Mouse (Mus musculus) midbrain, embryonic 10.5 days (tissue): ENCODE results near the gene Zbtb7a. TPM values are rescaled to one million over a fixed set of nuclear protein-coding genes. Genes with fewer than 3 reads are reported as not detected.
A peak's percentile ranks its signal among the peaks of the same experiment; 100 is the strongest.
"Not testable (repeated sequence)": the region's sequence is repeated elsewhere in the genome, so short reads cannot be mapped to it uniquely, and the experiment has no call there.

Source experiments
- DNase-seq: peaks from one replicate; pipeline ENCODE4 v3.0.0-alpha.2; 2017; ENCODE audit warnings: low spot score
- H3K27ac ChIP-seq: fragments of 300-500 bp; sonication (generic); replicated peaks from 2 replicates; pipeline ENCODE4 v1.5.1; 2016; ENCODE audit warnings: mild to moderate bottlenecking
- H3K27me3 ChIP-seq: fragments of 300-500 bp; sonication (generic); 2 replicates; pipeline ENCODE4 v1.6.1; 2016; ENCODE audit warnings: low read depth, mild to moderate bottlenecking; ENCODE audit not compliant: poor library complexity, severe bottlenecking
- H3K36me3 ChIP-seq: fragments of 300-500 bp; sonication (generic); 2 replicates; pipeline ENCODE4 v1.6.1; 2016; ENCODE audit warnings: mild to moderate bottlenecking, moderate library complexity
- H3K4me1 ChIP-seq: fragments of 300-500 bp; sonication (generic); 2 replicates; pipeline ENCODE4 v1.6.1; 2016
- H3K4me3 ChIP-seq: fragments of 300-500 bp; sonication (generic); 2 replicates; pipeline ENCODE4 v1.5.1; 2016; ENCODE audit warnings: mild to moderate bottlenecking, moderate library complexity
- H3K9me3 ChIP-seq: fragments of 300-500 bp; sonication (generic); replicated peaks from 2 replicates; pipeline ENCODE4 v1.6.1; 2016; ENCODE audit warnings: mild to moderate bottlenecking
- WGBS: fragments of 180-500 bp; shearing (Covaris S2); methylation state at CpG from one replicate; pipeline ENCODE4 v1.1.7; 2016; 5-methylcytosine and 5-hydroxymethylcytosine counted together
- polyA plus RNA-seq: library from polyadenylated mRNA; unstranded; fragments of >200 nt; fragmentation: Nextera tagmentation; extraction: Ambion mirVana; gene quantifications from 2 replicates; pipeline ENCODE4 v1.2.1, GENCODE M21; 2016

Gene Zbtb7a
- polyA plus RNA-seq, 1 experiment from 2014 or later: 7.8 TPM

DNA sequence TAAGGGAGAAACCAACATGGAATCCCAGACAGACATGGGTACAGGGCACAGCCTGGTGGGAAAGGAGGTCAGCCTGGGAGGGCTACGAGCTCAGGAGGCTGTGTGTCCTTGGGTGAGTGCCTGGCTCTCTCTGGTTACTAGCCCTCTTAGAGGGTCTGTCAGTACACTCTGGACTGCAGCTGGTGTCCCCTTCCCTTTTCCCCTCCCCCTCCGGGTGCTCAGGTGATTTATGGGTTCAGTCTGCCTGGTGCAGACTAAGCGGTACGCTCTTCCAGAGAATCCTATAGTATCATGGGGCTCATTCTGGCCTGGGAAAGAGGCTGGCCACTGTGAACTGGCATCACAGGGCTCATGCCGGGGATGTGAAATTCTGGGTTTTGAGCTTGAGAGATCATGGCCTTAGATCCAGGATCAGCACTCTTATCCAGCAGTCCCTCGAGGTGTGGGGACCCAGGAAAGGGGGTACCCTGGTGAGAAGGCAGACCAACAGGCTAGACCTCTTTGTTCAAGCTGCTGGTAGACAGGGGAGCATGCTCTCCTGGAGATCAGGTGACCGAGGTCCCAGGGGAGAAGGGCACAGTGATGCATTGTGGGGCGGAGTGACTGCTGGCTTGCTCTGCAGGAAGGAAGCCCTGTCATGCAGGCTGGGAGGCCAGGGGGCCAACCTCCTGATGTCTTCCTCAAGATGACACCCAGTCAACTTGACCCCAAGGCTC is 26.7 kb downstream of the Zbtb7a start:
- 97% methylated on average over 8 of the region's 8 CpGs for WGBS
- no peak for DNase-seq

GRCm38 (mm10) chr10:81162318-81162652 is 27.3 kb downstream of the Zbtb7a start:
- no peaks in the 10 kb centered on the region for H3K9me3 ChIP-seq
- 89% methylated on average over 2 of the region's 2 CpGs for WGBS
- H3K4me3 ChIP-seq: peak overlapping the region; percentile 9; the same call in 1 of the 2 replicates
- peaks cover 26% of the 10 kb centered on the region for H3K4me1 ChIP-seq
- peaks cover 83% of the 10 kb centered on the region for H3K36me3 ChIP-seq
- no peak for DNase-seq
- H3K27ac ChIP-seq: no peak overlapping the region
- no peaks in the 10 kb centered on the region for H3K27me3 ChIP-seq

More for the DNA sequence above, 26.7 kb downstream of the Zbtb7a start:
- Histone ChIP-seq H3K9me3 (no peaks in the 10 kb centered on the region), H3K4me1 (peaks cover 21% of the 10 kb centered on the region), H3K36me3 (peaks cover 88% of the 10 kb centered on the region), H3K27me3 (no peaks in the 10 kb centered on the region), H3K4me3 (peak overlapping the region; percentile 9; the same call in 1 of the 2 replicates), H3K27ac (peak overlapping the region; percentile 42; the same call in 1 of the 2 replicates)

DNA sequence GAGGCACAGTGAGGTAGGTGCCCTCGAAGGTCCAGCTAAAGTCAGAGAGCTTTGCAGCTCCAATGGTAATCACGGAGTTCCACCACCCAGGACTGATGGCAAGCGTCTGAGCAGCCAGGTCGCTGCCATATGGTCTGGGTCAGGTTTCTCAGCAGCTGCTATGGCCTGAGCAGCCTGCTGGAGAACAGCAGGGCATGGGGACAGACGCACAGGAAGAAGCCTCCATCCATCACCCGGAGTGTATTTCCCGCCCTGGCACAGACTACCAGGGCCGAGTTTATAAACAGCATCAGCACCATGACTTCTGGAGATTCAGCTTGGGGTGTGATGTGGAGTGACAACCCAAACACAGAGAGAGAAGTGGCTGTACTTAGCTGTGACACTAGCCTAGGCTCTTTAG is 30.1 kb downstream of the Zbtb7a start:
- peaks cover 48% of the 10 kb centered on the region for H3K4me1 ChIP-seq
- no peaks in the 10 kb centered on the region for H3K9me3 ChIP-seq
- peaks cover 56% of the 10 kb centered on the region for H3K36me3 ChIP-seq
- H3K4me3 ChIP-seq: no peak overlapping the region
- H3K27me3 ChIP-seq: no peaks in the 10 kb centered on the region
- no peak overlapping the region for H3K27ac ChIP-seq
- 88% methylated on average over 8 of the region's 8 CpGs for WGBS
- no peak for DNase-seq

DNA sequence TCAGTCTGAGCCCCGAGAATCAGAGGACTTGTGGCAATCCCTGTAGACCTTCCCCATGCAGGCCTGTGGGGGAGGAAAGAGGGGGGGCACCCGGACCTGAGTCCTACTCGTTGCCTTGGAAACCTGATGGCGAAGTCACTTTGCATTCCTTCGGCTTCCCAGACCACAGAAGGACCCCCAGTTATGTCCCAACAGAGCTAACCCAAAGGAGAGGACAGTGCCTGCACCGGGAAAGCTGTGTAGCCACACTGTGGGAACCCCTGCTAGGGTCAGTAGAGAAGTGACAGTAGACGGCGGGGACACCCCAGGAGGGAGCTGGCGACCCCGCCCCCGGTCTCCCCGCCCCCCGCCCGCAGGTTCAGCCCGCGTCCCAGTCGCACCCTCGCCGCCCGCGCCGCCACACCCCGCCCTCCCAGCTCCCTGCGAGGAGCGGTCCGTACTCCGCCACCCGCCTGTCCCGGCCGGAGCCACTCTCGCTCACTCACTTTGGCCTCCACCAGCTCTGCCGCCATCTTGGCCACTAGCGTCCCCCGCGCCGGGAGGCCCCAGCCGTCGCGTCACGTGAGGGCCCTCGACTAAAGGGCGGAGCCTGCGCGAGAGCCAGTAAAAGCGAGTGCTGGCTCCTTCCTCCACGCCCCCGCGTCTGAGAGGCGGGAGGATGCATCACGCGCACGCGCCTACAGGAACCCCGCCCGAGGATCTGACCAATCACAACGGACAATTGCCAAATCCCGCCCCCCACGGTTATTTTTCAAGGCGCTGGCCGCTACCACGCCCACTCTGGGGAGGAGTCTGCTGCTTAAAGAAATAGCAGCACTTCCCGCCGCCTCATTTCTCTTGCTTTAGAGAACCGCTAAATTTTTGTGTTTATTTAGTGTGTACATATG is 32.4 kb downstream of the Zbtb7a start, which contains the start of gene Pias4:
Gene Pias4 (minus strand): TSS at position 724 of the 887 bp plus-strand sequence.
- DNase-seq: peak; percentile 100
- Histone ChIP-seq H3K27me3 (no peaks in the 10 kb centered on the region), H3K27ac (peak within 1 kb of the TSS; percentile 92), H3K4me3 (peak within 1 kb of the TSS; percentile 98), H3K9me3 (no peaks in the 10 kb centered on the region), H3K36me3 (peaks cover 33% of the 10 kb centered on the region), H3K4me1 (peaks cover 42% of the 10 kb centered on the region)
- WGBS: under 1% methylated on average over 57 of the region's 64 CpGs

DNA sequence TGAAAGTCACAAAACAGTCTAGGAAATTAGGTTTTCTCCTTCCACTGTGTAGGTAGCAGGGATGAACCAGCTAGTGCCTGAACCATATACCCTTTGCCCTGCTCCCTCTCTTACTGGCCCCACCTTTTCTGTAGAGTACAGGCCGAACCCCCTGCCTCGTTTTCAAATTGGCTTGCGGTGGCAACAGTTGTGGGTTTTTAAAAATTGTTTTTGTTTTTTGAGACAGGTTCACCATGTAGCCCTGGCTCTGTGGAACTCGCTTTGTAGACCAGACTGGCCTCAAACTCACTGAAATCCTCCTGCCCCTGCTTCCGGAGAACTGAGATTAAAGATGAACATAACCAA is 33.0 kb downstream of the Zbtb7a start:
- Histone ChIP-seq H3K4me3 (peak overlapping the region; percentile 98), H3K9me3 (no peaks in the 10 kb centered on the region), H3K27me3 (no peaks in the 10 kb centered on the region), H3K27ac (peak overlapping the region; percentile 92), H3K4me1 (peaks cover 44% of the 10 kb centered on the region), H3K36me3 (peaks cover 27% of the 10 kb centered on the region)
- DNase-seq: no peak
- 8% methylated on average over 5 of the region's 5 CpGs for WGBS

DNA sequence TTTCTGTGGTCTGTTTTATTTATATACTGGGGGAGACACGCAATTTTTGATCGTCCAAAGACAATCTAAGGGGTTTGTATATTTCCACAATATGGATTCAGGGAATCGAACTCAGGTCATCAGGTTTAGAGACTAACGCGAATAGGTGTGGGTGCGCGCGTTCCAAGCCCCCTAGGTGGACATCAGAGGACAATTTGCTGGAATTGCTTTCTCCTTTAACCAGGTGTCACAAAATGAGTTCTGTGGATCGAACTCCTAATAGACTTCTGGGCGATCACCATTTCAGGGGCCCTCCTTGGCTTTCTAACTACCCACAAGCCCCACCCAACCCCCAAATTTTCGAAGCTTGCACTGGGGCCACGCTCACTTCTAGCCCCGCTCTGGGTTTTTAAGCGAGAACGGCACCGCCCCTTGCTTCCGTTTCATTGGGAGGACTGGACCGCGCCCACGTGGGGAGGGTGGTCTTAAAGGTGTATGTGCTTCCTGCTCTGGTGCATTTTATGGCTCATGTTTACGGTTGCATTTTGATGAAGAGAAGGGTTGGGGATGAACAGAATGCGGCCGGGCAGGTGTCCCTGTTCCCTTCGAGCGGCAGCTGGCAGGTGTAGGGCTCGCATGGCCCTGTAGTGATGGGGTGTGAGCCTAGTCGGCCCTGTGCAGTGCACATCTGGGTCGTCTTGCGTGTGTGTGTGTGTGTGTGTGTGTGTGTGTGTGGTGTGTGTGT is 33.7 kb downstream of the Zbtb7a start:
- no peaks in the 10 kb centered on the region for H3K9me3 ChIP-seq
- H3K4me1 ChIP-seq: peaks cover 50% of the 10 kb centered on the region
- peak overlapping the region; percentile 92 for H3K27ac ChIP-seq
- WGBS: 5% methylated on average over 29 of the region's 29 CpGs
- no peaks in the 10 kb centered on the region for H3K27me3 ChIP-seq
- peak; percentile 73 for DNase-seq
- H3K4me3 ChIP-seq: peak overlapping the region; percentile 98
- H3K36me3 ChIP-seq: peaks cover 21% of the 10 kb centered on the region

GRCm38 (mm10) chr10:81169411-81169900 is 34.4 kb downstream of the Zbtb7a start:
- H3K27ac ChIP-seq, H3K27me3 ChIP-seq, H3K9me3 ChIP-seq, DNase-seq: not testable (repeated sequence)
- 43% methylated on average over 12 of the region's 14 CpGs for WGBS
- Histone ChIP-seq H3K36me3 (peaks cover 13% of the 10 kb centered on the region), H3K4me1 (peaks cover 58% of the 10 kb centered on the region), H3K4me3 (0 out of 2 replicates have a peak overlapping the region, but pooled peaks have one; percentile 5)

DNA sequence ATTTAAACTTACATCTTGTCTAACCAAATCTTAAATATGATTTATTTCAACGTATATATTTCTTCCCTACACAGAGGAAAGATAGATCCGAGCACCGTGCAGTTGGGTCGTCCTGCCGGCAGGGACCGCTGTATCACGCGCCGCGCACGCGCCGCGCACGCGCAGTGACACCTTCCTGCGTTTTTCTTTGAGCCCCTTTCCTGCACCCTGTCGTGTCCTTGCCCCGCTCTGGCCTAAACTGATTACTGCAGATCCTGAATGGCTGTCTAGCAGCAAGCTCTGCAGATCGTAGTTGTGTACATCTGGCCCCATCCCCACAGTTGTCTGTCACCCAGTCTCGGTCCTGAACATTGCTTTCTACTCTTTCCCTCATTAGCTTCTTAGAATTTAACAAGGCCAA is 38.1 kb downstream of the Zbtb7a start:
- 3% methylated on average over 21 of the region's 21 CpGs for whole genome bisulfite sequencing
- Histone ChIP-seq H3K27ac (peak overlapping the region; percentile 97), H3K27me3 (no peaks in the 10 kb centered on the region), H3K4me1 (peaks cover 59% of the 10 kb centered on the region), H3K4me3 (peak overlapping the region; percentile 54), H3K9me3 (no peaks in the 10 kb centered on the region), H3K36me3 (peaks cover 13% of the 10 kb centered on the region)
- peak; percentile 88 for DNase-seq

DNA sequence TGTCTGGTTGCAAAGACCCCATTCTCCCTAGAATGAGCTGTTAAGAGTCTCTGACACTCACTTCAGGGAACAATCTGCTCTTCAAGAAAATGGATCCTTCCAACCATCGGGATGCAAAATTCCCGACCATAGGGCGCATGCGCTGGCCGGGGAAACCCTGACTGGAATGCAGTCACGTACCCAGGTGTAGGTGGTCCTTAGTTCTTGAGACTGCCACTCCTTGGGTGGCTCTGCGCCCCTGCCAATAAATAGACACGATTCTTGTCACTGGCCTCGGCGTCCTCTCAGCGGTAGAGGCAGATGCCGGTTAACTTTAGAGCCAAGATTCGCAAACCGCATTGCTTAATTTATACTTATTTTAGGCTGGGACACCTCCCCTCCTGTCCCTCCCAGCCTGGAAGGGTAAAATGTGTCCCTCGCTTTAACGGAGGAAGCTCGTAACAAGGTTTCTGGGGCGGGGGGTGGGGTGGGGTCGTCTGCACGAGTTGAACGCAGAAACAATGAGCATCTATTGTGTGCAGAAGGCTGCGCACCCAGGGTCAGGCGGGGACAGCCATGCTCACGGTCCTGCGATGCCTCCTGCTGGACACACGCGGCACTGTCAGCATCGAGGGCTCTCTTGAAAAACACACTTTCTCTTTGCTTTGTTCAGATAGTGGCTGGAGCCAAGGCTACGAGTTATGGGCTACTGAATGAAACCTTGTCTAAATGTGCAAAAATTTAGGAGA is 39.8 kb downstream of the Zbtb7a start:
- DNase-seq: peak; percentile 93
- WGBS: 1% methylated on average over 29 of the region's 29 CpGs
- peak overlapping the region; percentile 97 for H3K27ac ChIP-seq
- no peaks in the 10 kb centered on the region for H3K27me3 ChIP-seq
- H3K36me3 ChIP-seq: peaks cover 29% of the 10 kb centered on the region
- H3K4me3 ChIP-seq: peak overlapping the region; percentile 54
- peaks cover 59% of the 10 kb centered on the region for H3K4me1 ChIP-seq
- H3K9me3 ChIP-seq: no peaks in the 10 kb centered on the region

GRCm38 (mm10) chr10:81175345-81175701 is 40.3 kb downstream of the Zbtb7a start:
- Histone ChIP-seq H3K4me1 (peaks cover 62% of the 10 kb centered on the region), H3K36me3 (peaks cover 34% of the 10 kb centered on the region), H3K27ac (peak overlapping the region; percentile 97), H3K4me3 (peak overlapping the region; percentile 54)
- H3K9me3 ChIP-seq, DNase-seq, H3K27me3 ChIP-seq: not testable (repeated sequence)
- 13% methylated on average over 4 of the region's 4 CpGs for WGBS

DNA sequence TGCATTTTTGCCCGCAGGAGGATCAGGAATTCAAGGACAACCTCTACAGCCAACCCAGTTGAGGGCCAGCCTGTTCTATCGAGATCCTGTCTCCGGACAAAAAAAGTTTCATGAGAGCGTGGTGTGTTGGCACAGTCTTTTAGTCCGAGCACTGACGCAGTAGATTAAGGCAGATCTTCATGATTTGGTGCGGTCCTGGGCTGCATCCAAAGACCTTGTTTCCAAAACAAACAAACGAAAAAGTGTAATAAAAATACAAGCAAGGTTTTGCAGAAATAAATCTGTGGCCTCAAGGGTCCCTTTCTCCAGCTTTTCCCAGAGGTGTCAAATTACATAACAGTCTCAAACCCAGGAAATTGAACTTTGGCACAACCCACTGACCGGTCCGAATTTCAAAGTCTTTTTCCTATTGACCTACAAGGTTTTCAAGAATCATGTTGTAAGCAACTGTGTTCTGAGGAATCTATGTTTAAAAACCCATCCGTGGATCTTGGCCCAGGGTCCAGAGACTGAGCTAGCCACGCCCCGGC is 41.0 kb downstream of the Zbtb7a start:
- Histone ChIP-seq H3K36me3 (peaks cover 41% of the 10 kb centered on the region), H3K4me3 (peak overlapping the region; percentile 100), H3K27ac (peak overlapping the region; percentile 97), H3K4me1 (peaks cover 65% of the 10 kb centered on the region), H3K27me3 (no peaks in the 10 kb centered on the region), H3K9me3 (no peaks in the 10 kb centered on the region)
- WGBS: 12% methylated on average over 13 of the region's 13 CpGs
- no peak for DNase-seq
